Mouse (Mus musculus) cerebellum, adult 9-10 months (tissue): Measurements from ENCODE around the gene Efnb2.

Experiments
- DNase-seq: peaks from one replicate; pipeline ENCODE4 v3.0.0; 2022

Gene Efnb2

GRCm38 (mm10) chr8:8611928-8612327, 49.1 kb downstream of the Efnb2 start:
- DNase-seq: no peak

DNA sequence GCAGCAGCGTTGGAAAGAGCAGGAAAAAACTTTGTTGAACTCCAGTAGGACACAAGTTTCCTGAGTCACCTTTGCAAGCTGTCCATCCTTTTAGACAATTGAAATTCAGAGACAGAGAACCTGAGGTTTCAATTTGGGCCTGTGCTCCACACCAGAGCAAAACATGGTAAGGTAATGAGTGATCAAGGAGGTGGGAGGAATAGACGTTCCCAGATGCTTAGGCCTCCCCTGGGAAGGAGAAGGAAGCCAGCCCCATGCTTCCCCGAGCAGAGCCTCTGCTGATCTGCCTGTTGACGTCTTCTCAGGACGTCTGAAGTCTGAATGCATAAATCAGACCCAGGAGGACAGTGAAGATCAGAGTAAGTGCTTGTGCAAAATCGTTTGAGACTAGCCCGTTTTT, 51.3 kb downstream of the Efnb2 start:
- no peak for DNase-seq

DNA sequence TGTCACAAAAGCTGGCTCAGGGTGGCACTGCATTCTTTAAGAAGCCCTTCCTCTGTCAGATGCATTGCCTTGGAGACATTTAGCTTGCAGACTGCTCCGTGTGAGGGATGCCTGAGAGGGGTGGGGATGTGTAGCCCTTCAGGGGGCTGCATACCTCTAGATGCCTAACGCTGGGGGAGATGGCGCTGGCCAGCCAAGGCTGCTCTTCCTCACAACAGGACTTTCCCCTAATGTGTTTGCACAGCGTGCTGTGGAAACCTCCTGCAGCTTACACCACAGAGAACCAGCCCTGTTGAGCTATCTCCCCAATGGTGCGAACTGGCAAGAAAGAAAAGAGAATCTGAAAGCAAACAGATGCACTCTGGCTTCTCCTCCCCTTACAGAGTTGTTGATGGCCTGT, 51.9 kb downstream of the Efnb2 start:
- DNase-seq: no peak

DNA sequence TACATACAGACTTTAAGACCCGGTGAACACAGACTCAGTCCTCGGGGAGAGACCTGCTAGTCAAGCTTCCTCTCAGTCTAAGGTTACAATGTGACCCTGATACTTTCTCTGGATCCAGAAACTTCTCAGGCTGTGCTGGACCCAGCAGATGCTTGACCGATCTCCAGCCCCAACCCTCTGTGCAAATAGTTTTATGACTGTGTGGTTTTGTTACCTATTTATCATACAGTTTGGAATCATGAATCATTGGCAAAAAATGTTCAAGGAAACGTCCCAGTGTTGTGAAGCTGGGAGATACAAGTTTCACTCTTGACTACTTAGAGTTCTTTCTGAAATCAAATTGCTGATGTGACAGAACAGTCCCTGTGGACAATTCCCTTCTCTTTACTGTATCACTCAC, 55.4 kb downstream of the Efnb2 start:
- no peak for DNase-seq

GRCm38 (mm10) chr8:8603875-8604274, 57.2 kb downstream of the Efnb2 start:
- no peak for DNase-seq

- no peak for DNase-seq
Observed at GRCm38 (mm10) chr8:8602616-8603461, 58.2 kb downstream of the Efnb2 start.

DNA sequence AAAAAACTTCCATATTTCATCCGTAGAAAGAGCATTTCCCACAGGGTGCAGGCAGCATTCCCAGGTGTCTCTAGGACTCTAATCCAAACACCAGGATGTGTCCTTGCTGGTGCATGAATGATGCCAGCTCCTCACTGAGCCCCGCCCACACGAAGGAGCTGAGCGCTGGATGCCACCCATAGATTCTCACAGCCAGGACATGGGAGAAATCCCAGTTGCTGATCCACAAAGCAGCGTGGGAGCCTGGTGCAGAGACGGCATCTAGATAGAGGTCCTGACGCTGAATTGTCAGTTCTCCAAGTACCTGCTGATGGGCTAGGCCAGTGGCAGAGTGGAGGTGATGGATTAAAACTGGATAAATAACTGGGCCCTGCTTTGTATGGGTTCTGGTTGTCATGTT, 61.1 kb downstream of the Efnb2 start:
- DNase-seq: no peak

DNA sequence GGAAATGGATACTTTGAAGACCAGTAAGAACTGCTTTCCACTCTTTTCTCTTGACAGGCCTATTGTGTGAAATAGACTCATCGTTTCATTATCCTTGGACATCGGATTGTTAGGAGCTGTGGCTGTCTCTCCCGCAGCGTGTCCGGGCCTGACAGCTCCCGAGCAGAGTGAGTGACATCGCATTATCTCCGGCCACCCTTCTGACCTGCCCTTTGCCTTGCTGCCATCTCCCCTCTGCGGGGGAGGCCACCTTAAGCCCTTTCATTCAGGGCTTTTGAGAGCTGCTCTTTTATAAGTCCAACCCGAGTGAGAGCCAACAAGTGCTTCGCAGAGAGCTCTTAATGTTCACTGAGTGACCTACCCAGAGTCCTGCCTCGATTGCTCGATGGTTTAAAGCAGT, 63.6 kb downstream of the Efnb2 start:
- DNase-seq: no peak

DNA sequence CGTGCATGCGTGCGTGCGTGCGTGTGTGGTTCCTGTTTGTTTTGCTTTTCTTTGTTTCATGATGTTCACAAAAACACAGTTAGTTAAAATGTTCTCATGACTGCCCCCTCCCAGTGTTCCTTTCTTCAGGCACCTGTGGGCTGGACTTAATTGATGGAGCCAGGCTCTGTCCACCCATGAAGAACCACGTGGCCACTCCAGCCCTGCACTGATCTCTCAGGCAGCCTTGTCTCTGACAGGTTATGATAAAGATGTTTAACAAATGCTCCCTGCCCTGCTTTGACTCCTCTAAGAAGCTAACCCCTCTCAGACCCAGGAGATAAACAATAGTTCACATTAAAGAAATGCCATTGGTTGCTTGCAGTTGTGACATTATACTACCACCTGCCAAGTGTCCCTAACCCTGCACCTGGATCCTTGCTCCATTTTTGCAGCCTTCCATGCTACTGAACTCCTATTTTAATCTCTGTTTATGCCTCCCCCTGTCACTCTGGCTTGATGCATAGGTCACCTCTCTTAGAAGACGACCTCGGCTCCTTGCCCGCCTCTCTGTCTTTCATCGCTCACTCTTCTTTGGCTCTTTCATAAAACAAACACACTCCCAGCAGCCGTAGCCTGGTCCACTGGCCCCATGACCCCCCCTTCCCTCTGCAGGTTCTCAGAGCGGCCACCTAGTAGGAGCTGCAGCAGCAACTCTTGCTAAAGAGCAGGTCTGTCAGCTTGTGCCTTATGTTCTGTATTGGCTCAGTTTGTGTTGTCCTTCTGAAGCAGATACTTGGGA, 65.0 kb downstream of the Efnb2 start:
- no peak for DNase-seq

DNA sequence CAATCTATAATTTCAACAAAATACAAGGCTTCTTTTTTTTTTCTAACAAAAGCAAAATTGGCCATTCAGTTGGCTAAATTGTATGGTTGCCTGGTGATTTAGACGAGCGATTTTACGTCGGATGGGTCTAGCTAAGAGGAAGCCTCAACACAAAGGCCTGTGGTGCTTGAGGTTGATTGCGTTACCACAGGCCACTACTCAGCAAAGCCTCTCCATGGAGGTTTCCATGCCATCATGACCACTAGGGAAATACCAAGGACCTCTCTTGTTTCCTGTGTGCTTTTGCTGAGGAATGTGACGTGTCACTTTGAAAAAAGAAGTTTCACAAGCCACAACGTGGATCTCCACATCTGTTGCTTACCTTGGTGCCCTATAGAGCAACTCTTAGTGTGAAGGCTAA, 67.2 kb downstream of the Efnb2 start:
- DNase-seq: no peak

DNA sequence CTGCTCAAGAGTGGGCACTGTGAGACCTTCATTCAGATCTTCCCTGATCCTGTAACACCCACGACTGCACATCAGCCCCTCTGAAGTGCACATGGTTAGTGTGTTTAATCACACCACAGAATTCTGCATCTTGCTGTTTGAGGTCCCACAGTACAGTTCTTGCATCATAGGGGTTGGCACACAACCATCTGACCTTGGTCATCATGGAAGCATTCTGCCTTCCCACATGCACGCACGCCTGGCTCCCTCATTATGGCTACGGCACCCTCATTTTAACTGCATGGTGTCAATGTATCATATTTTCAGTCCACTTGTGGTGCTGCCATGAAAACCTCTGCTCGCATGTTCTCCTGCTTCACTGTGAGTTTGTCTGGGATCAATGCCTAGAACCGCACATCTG, 67.7 kb downstream of the Efnb2 start:
- DNase-seq: no peak

GRCm38 (mm10) chr8:8592331-8592730, 68.7 kb downstream of the Efnb2 start:
- DNase-seq: no peak

GRCm38 (mm10) chr8:8583981-8584377, 77.1 kb downstream of the Efnb2 start:
- no peak for DNase-seq

DNA sequence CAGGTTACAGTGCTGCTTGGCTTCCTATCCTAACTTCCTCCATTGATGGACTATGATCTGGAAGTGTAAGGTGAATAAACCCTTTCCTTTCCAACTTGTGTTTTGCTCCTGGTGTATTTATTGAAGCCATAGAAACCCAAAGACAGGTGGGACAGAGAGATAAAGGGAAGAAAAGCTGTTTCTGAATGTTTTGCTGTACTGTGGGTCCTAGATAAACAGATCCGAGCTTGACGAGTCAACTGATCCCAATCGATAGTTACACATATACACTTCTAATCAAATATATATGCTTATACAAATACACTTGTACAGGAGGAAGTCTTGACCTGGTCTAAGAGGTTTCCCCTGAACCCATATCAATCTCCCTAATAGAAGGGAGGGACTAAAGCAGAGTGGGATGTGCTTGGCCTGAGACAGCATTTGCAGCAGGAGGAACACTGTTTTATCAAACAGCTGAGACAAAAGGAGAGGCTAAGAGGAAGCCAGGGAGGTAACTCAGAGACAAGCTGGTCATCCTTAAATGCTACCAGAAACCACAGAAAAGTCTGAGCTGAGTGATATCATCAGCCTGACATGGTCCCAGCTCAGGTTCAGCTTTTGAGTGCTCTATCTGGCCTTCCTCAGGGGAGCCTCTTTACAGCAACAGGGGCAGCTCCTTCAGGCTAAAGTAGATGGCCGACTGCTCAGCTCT, 77.6 kb downstream of the Efnb2 start:
- DNase-seq: no peak

DNA sequence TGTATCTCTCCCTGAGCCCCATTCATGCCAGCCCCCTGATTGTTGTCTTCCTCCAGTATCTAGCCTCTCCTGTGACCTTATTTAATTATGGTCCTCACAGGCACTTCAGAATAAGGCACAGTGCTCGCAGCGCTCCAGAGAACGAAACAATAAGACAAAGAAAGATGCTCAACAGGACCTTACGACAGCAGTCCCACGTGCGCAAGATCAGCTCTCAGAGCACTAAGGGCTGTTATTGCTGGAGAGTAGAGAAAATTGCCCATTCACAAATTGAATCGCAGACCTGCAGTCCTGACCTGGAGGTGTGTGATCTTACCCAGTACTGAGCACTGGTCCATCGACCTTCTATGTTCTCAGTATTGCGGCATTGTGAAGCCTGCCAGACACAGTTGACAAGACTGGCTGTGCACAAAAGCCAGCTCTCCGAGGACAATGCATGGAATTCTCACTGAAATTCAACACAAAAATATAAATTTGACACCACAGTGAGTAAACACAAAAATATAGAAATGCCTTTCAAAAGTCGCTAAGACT, 83.2 kb downstream of the Efnb2 start:
- DNase-seq: no peak

GRCm38 (mm10) chr8:8576833-8577232, 84.2 kb downstream of the Efnb2 start:
- no peak for DNase-seq

DNA sequence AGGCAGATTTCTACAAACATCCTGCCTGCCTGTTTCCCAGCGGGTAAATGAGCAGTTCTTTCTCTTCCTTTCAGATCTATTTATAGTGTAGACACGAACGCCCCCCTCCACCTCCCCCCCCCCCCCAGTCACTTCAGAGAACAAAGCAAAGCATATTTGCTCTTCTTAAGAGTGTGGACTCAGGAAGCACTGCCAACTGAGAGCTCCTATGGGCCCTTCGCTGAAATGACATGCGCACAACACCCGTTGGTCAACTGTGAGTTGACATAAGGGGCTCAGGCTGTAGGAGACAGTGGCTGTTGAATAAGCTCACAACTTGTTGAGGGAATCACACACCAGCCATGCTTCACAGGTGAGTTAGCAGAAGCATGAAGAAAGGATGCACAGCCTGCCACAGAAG, 84.8 kb downstream of the Efnb2 start:
- no peak for DNase-seq

- DNase-seq: no peak
Observed at GRCm38 (mm10) chr8:8574521-8575499, 86.2 kb downstream of the Efnb2 start.

GRCm38 (mm10) chr8:8572272-8572671, 88.8 kb downstream of the Efnb2 start:
- DNase-seq: no peak

DNA sequence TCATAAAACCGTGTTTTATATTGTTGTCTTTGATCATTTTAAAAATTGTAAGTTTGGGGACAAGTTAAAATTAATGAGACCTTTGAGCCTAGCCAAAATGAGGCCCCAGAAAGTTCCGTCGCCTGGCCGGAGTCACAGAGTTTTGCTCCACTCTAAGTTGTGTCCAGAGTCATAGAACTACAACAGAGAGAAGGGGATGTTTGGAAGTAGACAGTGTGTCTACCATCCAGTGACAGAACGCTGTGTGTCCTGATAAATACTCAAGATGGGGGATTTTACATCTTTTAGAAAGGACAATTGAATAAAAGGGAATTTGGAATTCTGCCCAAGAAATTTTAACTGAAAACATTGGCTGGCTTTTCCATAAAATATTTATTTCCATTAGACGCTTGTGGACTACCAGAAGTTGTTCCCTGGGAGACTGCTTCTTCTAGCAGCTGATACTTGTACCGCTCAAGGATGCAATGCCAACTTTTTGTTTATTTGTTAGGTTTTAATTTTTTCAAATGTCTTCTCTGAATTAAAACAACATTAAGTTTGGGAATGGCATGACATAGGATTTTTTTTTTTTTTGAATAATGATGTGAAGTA, 89.3 kb downstream of the Efnb2 start:
- no peak for DNase-seq

GRCm38 (mm10) chr8:8569280-8569679, 91.8 kb downstream of the Efnb2 start:
- no peak for DNase-seq
